8 mouse cellular contexts compared by ENCODE assay signal in genomic region chr2:92023362-92024273, GRCm38 (mm10). TPM values are rescaled to one million over a fixed set of nuclear protein-coding genes. Genes with fewer than 3 reads are reported as not detected.
DNase-seq lines count a peak whose midpoint lies in the region; ATAC-seq and TF ChIP-seq lines count a peak whose summit lies in the region.

No protein-coding gene starts in this region.

- no peaks in the 10 kb centered on the region for H3K9me3 ChIP-seq in intestine, postnatal 0 days (ENCODE audit: control insufficient read depth)
- H3K9me3 ChIP-seq in stomach, embryonic 14.5 days (ENCODE audit: control insufficient read depth, low read depth, low read length), result no peaks in the 10 kb centered on the region

- no peaks in the 10 kb centered on the region for H3K27me3 ChIP-seq in testis, adult 2 months (ENCODE audit: control insufficient read depth, insufficient read depth, low read length)
- 0 out of 2 replicates have a peak, but pooled peaks cover 7% of the 10 kb centered on the region for H3K27me3 ChIP-seq in intestine, postnatal 0 days (replicated peaks; ENCODE audit: control insufficient read depth, insufficient read depth, low read length)
- no peaks in the 10 kb centered on the region for H3K27me3 ChIP-seq in stomach, embryonic 14.5 days (ENCODE audit: control insufficient read depth, insufficient read depth, low read length)

- H3K4me2 ChIP-seq in intestine, postnatal 0 days (replicated peaks; ENCODE audit: low read depth), result peak overlapping the region; percentile 98
- peak overlapping the region; percentile 87 for H3K4me2 ChIP-seq in stomach, embryonic 14.5 days (replicated peaks; ENCODE audit: low read depth, low read length)

- 7% methylated on average over 56 of the region's 56 CpGs for WGBS in intestine, postnatal 0 days
- WGBS in stomach, embryonic 14.5 days, result 3% methylated on average over 45 of the region's 56 CpGs

- peak overlapping the region; percentile 49; the same call in 1 of the 2 replicates for H3K27ac ChIP-seq in testis, adult 2 months (ENCODE audit: control insufficient read depth, insufficient read depth, low read depth, low read length)
- no peak overlapping the region for H3K27ac ChIP-seq in brown adipose tissue, adult 24 weeks (replicated peaks; ENCODE audit: low read depth, low read length)
- peak overlapping the region; percentile 50 for H3K27ac ChIP-seq in intestine, postnatal 0 days (ENCODE audit: low read depth, low read length)
- peak overlapping the region; percentile 86 for H3K27ac ChIP-seq in stomach, embryonic 14.5 days (ENCODE audit: low read length)

- H3K36me3 ChIP-seq in testis, adult 2 months (ENCODE audit: control insufficient read depth, insufficient read depth, low read length), result no peaks in the 10 kb centered on the region
- H3K36me3 ChIP-seq in intestine, postnatal 0 days (ENCODE audit: control insufficient read depth, insufficient read depth), result no peaks in the 10 kb centered on the region
- no peaks in the 10 kb centered on the region for H3K36me3 ChIP-seq in stomach, embryonic 14.5 days (ENCODE audit: control insufficient read depth, insufficient read depth, low read length)

- TF ChIP-seq POLR2A in testis, adult 2 months (IDR thresholded peaks at IDR 0.05; ENCODE audit: control insufficient read depth, low read depth, low read length), result no peak; the same call in 1 of the 2 replicates

- DNase-seq in testis, postnatal 14 days (ENCODE audit: low spot score), result no peak
- peak; percentile 45 to 51 for DNase-seq in gastrocnemius, postnatal 36 days
- peak; percentile 83 for DNase-seq in lung, postnatal 10 days

- H3K4me1 ChIP-seq in testis, adult 2 months (ENCODE audit: control insufficient read depth, insufficient read depth, low read length), result peaks cover 11% of the 10 kb centered on the region
- 0 out of 2 replicates have a peak, but pooled peaks cover 3% of the 10 kb centered on the region for H3K4me1 ChIP-seq in brown adipose tissue, adult 24 weeks (ENCODE audit: control insufficient read depth, insufficient read depth, insufficient read length, low read length)
- H3K4me1 ChIP-seq in intestine, postnatal 0 days (replicated peaks; ENCODE audit: control insufficient read depth, insufficient read depth, low read length), result no peaks in the 10 kb centered on the region; the same call in none of the 2 replicates
- H3K4me1 ChIP-seq in stomach, embryonic 14.5 days (ENCODE audit: control insufficient read depth, insufficient read depth, low read length), result peaks cover 40% of the 10 kb centered on the region

- intact Hi-C loops in gastrocnemius, postnatal 36 days (cut with DNase I), result no loop called here

- no peak for ATAC-seq in intestine, postnatal 0 days
- peak; percentile 57; the same call in 1 of the 2 replicates for ATAC-seq in stomach, embryonic 14.5 days (ENCODE audit: insufficient number of reproducible peaks, insufficient read depth, low FRiP score, low read depth)
- no peak for ATAC-seq in inflammation-experienced regulatory T-cells, adult 6 months

- H3K9ac ChIP-seq in intestine, postnatal 0 days (ENCODE audit: low read depth, low read length), result peak overlapping the region; percentile 70
- H3K9ac ChIP-seq in stomach, embryonic 14.5 days (replicated peaks; ENCODE audit: low read depth, low read length), result peak overlapping the region; percentile 52

- peak overlapping the region; percentile 77 for H3K4me3 ChIP-seq in testis, adult 2 months (ENCODE audit: control insufficient read depth, low read depth, low read length)
- H3K4me3 ChIP-seq in brown adipose tissue, adult 24 weeks (ENCODE audit: insufficient read depth, low read depth, low read length), result peak overlapping the region; percentile 75
- H3K4me3 ChIP-seq in intestine, postnatal 0 days (ENCODE audit: low read depth, low read length), result peak overlapping the region; percentile 72
- H3K4me3 ChIP-seq in stomach, embryonic 14.5 days (ENCODE audit: low read depth, low read length), result peak overlapping the region; percentile 84

- TF ChIP-seq CTCF in testis, adult 2 months (IDR thresholded peaks at IDR 0.05; ENCODE audit: control insufficient read depth, insufficient read depth, insufficient replicate concordance, low read depth, low read length), result no peak
- TF ChIP-seq CTCF in intestine, postnatal 0 days (IDR thresholded peaks at IDR 0.05; ENCODE audit: low read depth), result peak; percentile 72

RNA-seq across cellular contexts. Expression of gene Creb3l1, which starts 0.7 kb away (rescaled TPM):
- 2.6 and 3.1 TPM in 2 replicates for polyA plus RNA-seq in testis, adult 2 months (2012; rRNA removed)
- 4.5 and 5.6 TPM in 2 replicates for polyA plus RNA-seq in brown adipose tissue, adult 24 weeks (2012; ENCODE audit: insufficient read depth, insufficient read length, missing spikeins)
- total RNA-seq in gastrocnemius, postnatal 36 days (2021), result 1 to 10 TPM; 3.9 to 5.7 TPM
- polyA plus RNA-seq in intestine, postnatal 0 days (2015; fragmentation: Nextera tagmentation; extraction: Ambion mirVana), result 6.8 and 8.4 TPM in 2 replicates
- polyA plus RNA-seq in stomach, embryonic 14.5 days (2014; fragmentation: Nextera tagmentation; extraction: Ambion mirVana), result 33.2 and 35.2 TPM in 2 replicates
- 1 to 10 TPM in 2 of 3 experiments, under 1 TPM in 1; 0.92 to 1.7 (median 1.1) TPM for polyA plus RNA-seq in inflammation-experienced regulatory T-cells, adult 6 months (2017; shearing (Covaris generic))

RNA-seq across cellular contexts. Expression of gene Dgkz, which starts 48.0 kb away (rescaled TPM):
- 14.2 and 14.3 TPM in 2 replicates for polyA plus RNA-seq in testis, adult 2 months (2012; rRNA removed)
- polyA plus RNA-seq in brown adipose tissue, adult 24 weeks (2012; ENCODE audit: insufficient read depth, insufficient read length, missing spikeins), result 8.1 and 11.2 TPM in 2 replicates
- total RNA-seq in gastrocnemius, postnatal 36 days (2021), result 10 to 100 TPM; 28.1 to 35.5 TPM
- polyA plus RNA-seq in intestine, postnatal 0 days (2015; fragmentation: Nextera tagmentation; extraction: Ambion mirVana), result 53.2 and 56.8 TPM in 2 replicates
- polyA plus RNA-seq in stomach, embryonic 14.5 days (2014; fragmentation: Nextera tagmentation; extraction: Ambion mirVana), result 45.4 and 47.9 TPM in 2 replicates
- 100 to 1,000 TPM in 2 of 3 experiments, 10 to 100 TPM in 1; 89.4 to 181 (median 130) TPM for polyA plus RNA-seq in inflammation-experienced regulatory T-cells, adult 6 months (2017; shearing (Covaris generic))
